Mouse (Mus musculus) embryonic fibroblast, embryonic 13.5 days (primary cell): ENCODE data around the gene Zhx3.

ENCODE experiments used
- CTCF ChIP-seq: IDR thresholded peaks from 2 replicates; pipeline ENCODE4 v1.5.1; 2011; ENCODE audit warnings: mild to moderate bottlenecking, control low read depth, low read length, moderate library complexity, borderline replicate concordance; ENCODE audit not compliant: insufficient read depth
- POLR2A ChIP-seq: IDR thresholded peaks from 2 replicates; pipeline ENCODE4 v1.6.1; 2011; ENCODE audit warnings: low read depth, mild to moderate bottlenecking, control low read depth, low read length, moderate library complexity

- no peak for TF ChIP-seq CTCF
- no peak for TF ChIP-seq POLR2A
Observed at GRCm38 (mm10) chr2:160764386-160764785, 108.4 kb downstream of the Zhx3 start.
